Mouse (Mus musculus) MEL (cell line): ENCODE measurements around the gene Abca17. TPM values are rescaled to one million over a fixed set of nuclear protein-coding genes. Genes with fewer than 3 reads are reported as not detected.

Experiments
- DNase-seq: peaks from one replicate; pipeline ENCODE4 v3.0.0; 2011; ENCODE audit warnings: low read depth, low spot score
- H3K27ac ChIP-seq: 2 replicates; pipeline ENCODE4 v1.5.1; 2012; ENCODE audit warnings: low read depth, mild to moderate bottlenecking, control low read depth, low read length, moderate library complexity; ENCODE audit not compliant: control insufficient read depth
- H3K27me3 ChIP-seq, 2 experiments: fragments of 150-350 bp in 1 of 2; sonication (generic) in 1 of 2; 2 replicates each; pipeline ENCODE4 v1.6.1; 2012; ENCODE audit warnings: low read length in 2 of 2, mild to moderate bottlenecking in 2 of 2, improper control_type of control experiment in 1 of 2, moderate library complexity in 1 of 2; ENCODE audit not compliant: insufficient read depth in 2 of 2, control insufficient read depth in 1 of 2
- H3K36me3 ChIP-seq, 2 experiments: 2 replicates each; pipeline ENCODE4 v1.6.1; 2012 to 2014; ENCODE audit warnings: low read length in 2 of 2, improper control_type of control experiment in 1 of 2, inconsistent platforms in 1 of 2, mild to moderate bottlenecking in 1 of 2; ENCODE audit not compliant: insufficient read depth in 2 of 2, control insufficient read depth in 1 of 2
- H3K4me1 ChIP-seq, 2 experiments: fragments of 150-350 bp in 1 of 2; sonication (generic) in 1 of 2; 2 replicates each; pipeline ENCODE4 v1.6.1; 2012; ENCODE audit warnings: low read length in 2 of 2, improper control_type of control experiment in 1 of 2, mild to moderate bottlenecking in 1 of 2; ENCODE audit not compliant: insufficient read depth in 2 of 2, control insufficient read depth in 1 of 2
- H3K4me3 ChIP-seq, 2 experiments: fragments of 150-350 bp in 1 of 2; sonication (generic) in 1 of 2; 2 replicates each; pipeline ENCODE4 v1.5.1; 2012; ENCODE audit warnings: low read depth in 2 of 2, low read length in 2 of 2, mild to moderate bottlenecking in 2 of 2, moderate library complexity in 2 of 2, control low read depth in 1 of 2, improper control_type of control experiment in 1 of 2; ENCODE audit not compliant: control insufficient read depth in 1 of 2, insufficient read depth in 1 of 2
- H3K79me2 ChIP-seq: 2 replicates; pipeline ENCODE4 v1.6.1; 2012; ENCODE audit warnings: mild to moderate bottlenecking, low read length, moderate library complexity; ENCODE audit not compliant: control insufficient read depth, poor library complexity, insufficient read depth
- H3K9ac ChIP-seq: 2 replicates; pipeline ENCODE4 v1.6.1; 2012; ENCODE audit warnings: low read depth, mild to moderate bottlenecking, control low read depth, low read length, moderate library complexity; ENCODE audit not compliant: control insufficient read depth, poor library complexity, severe bottlenecking
- H3K9me3 ChIP-seq: fragments of 150-350 bp; sonication (generic); replicated peaks from 2 replicates; pipeline ENCODE4 v1.6.1; 2012; ENCODE audit warnings: mild to moderate bottlenecking, low read length, improper control_type of control experiment, moderate library complexity; ENCODE audit not compliant: insufficient read depth
- BHLHE40 ChIP-seq: IDR thresholded peaks from 2 replicates; pipeline ENCODE4 v1.6.1; 2012; ENCODE audit warnings: low read depth, mild to moderate bottlenecking, inconsistent platforms, low read length, improper control_type of control experiment, borderline replicate concordance
- CHD1 ChIP-seq: IDR thresholded peaks from 2 replicates; pipeline ENCODE4 v1.6.1; 2012; ENCODE audit warnings: low read depth, mild to moderate bottlenecking, inconsistent platforms, low read length, improper control_type of control experiment
- CTCF ChIP-seq, 3 experiments: IDR thresholded peaks in 2 of 3; conservative IDR thresholded peaks in 1 of 3; 2 replicates each; pipeline ENCODE4 v1.5.1; 2011 to 2012; ENCODE audit warnings: low read length in 3 of 3, low read depth in 2 of 3, mild to moderate bottlenecking in 2 of 3, improper control_type of control experiment in 1 of 3, inconsistent platforms in 1 of 3, mixed read lengths in 1 of 3, moderate library complexity in 1 of 3; ENCODE audit not compliant: control insufficient read depth in 1 of 3, insufficient read depth in 1 of 3, poor library complexity in 1 of 3, severe bottlenecking in 1 of 3
- EP300 ChIP-seq, 2 experiments: IDR thresholded peaks; 2 replicates each; pipeline ENCODE4 v1.6.1; 2011; ENCODE audit warnings: improper control_type of control experiment in 2 of 2, low read length in 2 of 2, low read depth in 1 of 2, mild to moderate bottlenecking in 1 of 2
- ETS1 ChIP-seq: IDR thresholded peaks from 2 replicates; pipeline ENCODE4 v1.6.1; 2012; ENCODE audit warnings: low read depth, mild to moderate bottlenecking, inconsistent platforms, low read length, improper control_type of control experiment, moderate library complexity
- GABPA ChIP-seq: IDR thresholded peaks from 2 replicates; pipeline ENCODE4 v1.6.1; 2012; ENCODE audit warnings: low read depth, mild to moderate bottlenecking, inconsistent platforms, low read length, improper control_type of control experiment, moderate library complexity
- GATA1 ChIP-seq: IDR thresholded peaks from 2 replicates; pipeline ENCODE4 v1.6.1; 2011; ENCODE audit warnings: low read depth, low read length, improper control_type of control experiment
- HCFC1 ChIP-seq: IDR thresholded peaks from 2 replicates; pipeline ENCODE4 v1.6.1; 2012; ENCODE audit warnings: low read depth, mild to moderate bottlenecking, inconsistent platforms, low read length, improper control_type of control experiment, moderate library complexity
- JUND ChIP-seq: IDR thresholded peaks from 2 replicates; pipeline ENCODE4 v1.6.1; 2011; ENCODE audit warnings: low read depth, mild to moderate bottlenecking, improper control_type of control experiment, low read length
- MAFK ChIP-seq: IDR thresholded peaks from 2 replicates; pipeline ENCODE4 v1.6.1; 2011; ENCODE audit warnings: low read depth, mild to moderate bottlenecking, low read length, improper control_type of control experiment, borderline replicate concordance
- MAX ChIP-seq: IDR thresholded peaks from 2 replicates; pipeline ENCODE4 v1.6.1; 2011; ENCODE audit warnings: low read length, improper control_type of control experiment
- MEF2A ChIP-seq: IDR thresholded peaks from 2 replicates; pipeline ENCODE4 v1.6.1; 2014; ENCODE audit warnings: low read depth, mild to moderate bottlenecking, inconsistent platforms, low read length, improper control_type of control experiment; ENCODE audit not compliant: poor library complexity, insufficient replicate concordance, severe bottlenecking; ENCODE audit errors: extremely low read depth
- MXI1 ChIP-seq: IDR thresholded peaks from 2 replicates; pipeline ENCODE4 v1.6.1; 2011; ENCODE audit warnings: mild to moderate bottlenecking, low read depth, low read length, improper control_type of control experiment
- MYB ChIP-seq: IDR thresholded peaks from 2 replicates; pipeline ENCODE4 v1.6.1; 2011; ENCODE audit warnings: mild to moderate bottlenecking, low read depth, low read length, improper control_type of control experiment
- NRF1 ChIP-seq: IDR thresholded peaks from 2 replicates; pipeline ENCODE4 v1.6.1; 2014; ENCODE audit warnings: low read depth, mild to moderate bottlenecking, inconsistent platforms, low read length, improper control_type of control experiment, moderate library complexity; ENCODE audit not compliant: poor library complexity, insufficient read depth, severe bottlenecking
- POLR2A ChIP-seq, 2 experiments: IDR thresholded peaks; 2 replicates each; pipeline ENCODE4 v1.6.1; 2011 to 2012; ENCODE audit warnings: low read length in 2 of 2, mild to moderate bottlenecking in 2 of 2, control low read depth in 1 of 2, improper control_type of control experiment in 1 of 2, low read depth in 1 of 2, moderate library complexity in 1 of 2; ENCODE audit not compliant: control insufficient read depth in 1 of 2, insufficient read depth in 1 of 2, poor library complexity in 1 of 2
- POLR2AphosphoS5 ChIP-seq: IDR thresholded peaks from 2 replicates; pipeline ENCODE4 v1.6.1; 2012; ENCODE audit warnings: low read depth, borderline replicate concordance, mild to moderate bottlenecking, inconsistent platforms, low read length, moderate library complexity, mixed read lengths
- SIN3A ChIP-seq: IDR thresholded peaks from 2 replicates; pipeline ENCODE4 v1.6.1; 2012; ENCODE audit warnings: low read length, improper control_type of control experiment, inconsistent platforms
- SMC3 ChIP-seq: IDR thresholded peaks from 2 replicates; pipeline ENCODE4 v1.6.1; 2011; ENCODE audit warnings: low read depth, low read length, improper control_type of control experiment
- TCF12 ChIP-seq: IDR thresholded peaks from 2 replicates; pipeline ENCODE4 v1.6.1; 2014; ENCODE audit warnings: low read depth, mild to moderate bottlenecking, inconsistent platforms, low read length, improper control_type of control experiment, moderate library complexity
- USF1 ChIP-seq: IDR thresholded peaks from 2 replicates; pipeline ENCODE4 v1.6.1; 2014; ENCODE audit warnings: low read depth, mild to moderate bottlenecking, inconsistent platforms, low read length, improper control_type of control experiment, moderate library complexity
- USF2 ChIP-seq, 2 experiments: IDR thresholded peaks; 2 replicates each; pipeline ENCODE4 v1.6.1; 2011 to 2012; ENCODE audit warnings: improper control_type of control experiment in 2 of 2, low read length in 2 of 2, borderline replicate concordance in 1 of 2, inconsistent platforms in 1 of 2, low read depth in 1 of 2, mild to moderate bottlenecking in 1 of 2; ENCODE audit not compliant: insufficient read depth in 1 of 2
- ZMIZ1 ChIP-seq: IDR thresholded peaks from 2 replicates; pipeline ENCODE4 v1.6.1; 2012; ENCODE audit warnings: low read depth, mild to moderate bottlenecking, inconsistent platforms, low read length, improper control_type of control experiment, moderate library complexity
- polyA plus RNA-seq, 2 experiments: library from polyadenylated mRNA; stranded (reverse) in 1 of 2; unstranded in 1 of 2; fragments of >175 nt in 1 of 2; fragments of >200 nt in 1 of 2; gene quantifications; 2 replicates each; pipeline versions ENCODE4 v1.2.1 to v1.2.4; 2012; ENCODE audit warnings: low replicate concordance in 2 of 2, low read depth in 1 of 2; ENCODE audit not compliant: insufficient read length in 2 of 2, insufficient read depth in 1 of 2, missing spikeins in 1 of 2
- total RNA-seq: library from RNA; depleted of rRNA; stranded (reverse); fragments of 300-350 nt; gene quantifications from 2 replicates; pipeline ENCODE4 v1.2.3, GENCODE M21; 2012

The Abca17 gene
- total and polyA plus RNA-seq, 3 experiments = 0.03 to 0.04 TPM; not detected in 1

DNA sequence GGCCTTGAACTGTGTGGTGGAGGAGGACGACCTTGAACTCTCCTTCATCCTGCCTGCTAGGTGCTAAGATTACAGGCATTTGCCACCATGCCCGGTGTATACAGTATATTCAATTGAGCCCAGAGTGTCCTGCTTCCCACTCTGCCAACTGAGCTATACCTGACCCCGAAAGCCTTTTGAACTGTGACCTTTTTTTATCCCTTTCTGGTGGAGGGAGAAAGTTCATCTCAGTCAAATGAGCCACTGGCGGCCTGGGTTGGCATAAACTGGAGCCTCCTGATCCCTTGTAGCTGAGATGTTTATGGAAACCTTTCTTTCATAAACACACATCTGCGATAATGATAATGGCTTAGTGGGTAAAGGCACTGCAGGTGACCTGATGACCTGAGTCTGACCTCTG, 10.4 kb upstream of the Abca17 start:
- H3K9me3 ChIP-seq = no peaks in the 10 kb centered on the region
- H3K9ac ChIP-seq = no peak overlapping the region
- H3K4me1 ChIP-seq = no peaks in the 10 kb centered on the region
- H3K4me3 ChIP-seq = no peak overlapping the region
- no peak overlapping the region for H3K27ac ChIP-seq
- no peak for DNase-seq
- peaks cover 0 to 16% of the 10 kb centered on the region in 2 experiments; a peak in 2 of 4 replicates for H3K36me3 ChIP-seq
- no peak for TF ChIP-seq TCF12
- no peak for TF ChIP-seq SIN3A
- no peak for TF ChIP-seq EP300 (IDR thresholded peaks at IDR 0.05; ENCODE audit: low read depth in 1 of 2, low read length in 2 of 2)
- no peak for TF ChIP-seq SMC3
- TF ChIP-seq GATA1 = no peak
- no peak for TF ChIP-seq HCFC1
- no peak for TF ChIP-seq BHLHE40
- no peak for TF ChIP-seq MAX
- no peak for TF ChIP-seq POLR2A (IDR thresholded peaks at IDR 0.05; ENCODE audit: control insufficient read depth in 1 of 2, insufficient read depth in 1 of 2, low read depth in 1 of 2, low read length in 2 of 2, poor library complexity in 1 of 2)
- no peak for TF ChIP-seq CTCF (IDR thresholded peaks at IDR 0.05 in 2 of 3, conservative IDR thresholded peaks at IDR 0.05 in 1 of 3; ENCODE audit: control insufficient read depth in 1 of 3, insufficient read depth in 1 of 3, low read depth in 2 of 3, low read length in 3 of 3, poor library complexity in 1 of 3, severe bottlenecking in 1 of 3)
- no peak for TF ChIP-seq MYB
- no peak for TF ChIP-seq ETS1
- TF ChIP-seq MXI1 = no peak
- peaks cover 14% of the 10 kb centered on the region for H3K79me2 ChIP-seq
- no peaks in the 10 kb centered on the region for H3K27me3 ChIP-seq

DNA sequence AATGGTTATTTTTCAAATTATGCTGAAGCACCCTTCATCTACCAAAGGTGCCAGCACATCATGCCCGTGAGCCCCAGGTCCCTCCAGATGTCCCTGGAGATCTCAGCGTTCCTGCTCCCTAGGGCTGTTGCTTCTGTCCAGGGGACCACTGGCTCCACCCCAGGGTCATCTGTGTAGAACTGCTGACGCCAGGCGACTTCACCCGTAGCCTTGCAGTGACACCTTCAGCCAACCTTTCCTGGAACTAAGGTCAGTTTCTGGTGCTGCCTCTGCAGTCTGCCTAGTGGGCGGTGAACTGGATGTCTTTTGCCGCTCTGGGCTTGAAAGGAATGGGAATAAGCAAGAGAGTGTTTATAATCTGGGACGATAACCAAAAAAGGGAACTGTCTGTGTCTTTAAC, 10.0 kb upstream of the Abca17 start:
- no peak overlapping the region for H3K27ac ChIP-seq
- no peaks in the 10 kb centered on the region for H3K27me3 ChIP-seq

More for the DNA sequence above, 10.0 kb upstream of the Abca17 start:
- H3K4me3 ChIP-seq = no peak overlapping the region
- H3K9me3 ChIP-seq = no peaks in the 10 kb centered on the region
- H3K4me1 ChIP-seq = 0 out of 4 replicates have a peak, but pooled peaks cover 0 to under 1% of the 10 kb centered on the region in 2 experiments
- DNase-seq = no peak
- H3K36me3 ChIP-seq = peaks cover 0 to 16% of the 10 kb centered on the region in 2 experiments; a peak in 2 of 4 replicates
- H3K79me2 ChIP-seq = peaks cover 18% of the 10 kb centered on the region
- TF ChIP-seq USF2 (IDR thresholded peaks at IDR 0.05; ENCODE audit: borderline replicate concordance in 1 of 2, insufficient read depth in 1 of 2, low read depth in 1 of 2, low read length in 2 of 2) (no peak), CHD1 (no peak), ETS1 (no peak), JUND (no peak), TCF12 (no peak), MEF2A (no peak), GABPA (no peak), ZMIZ1 (no peak), POLR2AphosphoS5 (no peak), MAFK (no peak), NRF1 (no peak), USF1 (no peak), EP300 (IDR thresholded peaks at IDR 0.05; ENCODE audit: low read depth in 1 of 2, low read length in 2 of 2) (no peak)
- no peak overlapping the region for H3K9ac ChIP-seq
